In the genomic region with DNA sequence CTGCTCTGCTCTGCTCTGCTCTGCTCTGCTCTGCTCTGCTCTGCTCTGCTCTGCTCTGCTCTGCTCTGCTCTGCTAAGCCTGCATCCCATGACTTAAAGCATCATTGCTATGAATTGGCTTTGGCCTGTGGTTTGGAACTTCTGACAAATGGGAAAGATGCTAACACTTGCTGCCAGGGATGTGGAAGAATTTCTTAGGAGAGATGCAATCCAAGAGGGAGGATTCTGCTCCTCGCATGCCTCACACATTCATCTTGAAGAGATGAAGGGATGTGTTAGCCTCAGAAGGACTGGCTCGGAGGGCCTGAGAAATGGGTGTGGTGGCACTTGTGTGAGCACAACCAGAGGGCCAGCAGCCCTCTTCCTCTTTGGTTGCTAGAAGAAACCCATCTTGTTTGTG, we compare ENCODE assay signal across 21 mouse cellular contexts.
"Had no signal": no experiment of that assay in that cellular context is flagged by ENCODE, and none has a peak within 500 bp of the region (broad histone marks: within the 10 kb centered on the region; RNA-seq: fewer than 3 reads in every experiment).

No protein-coding gene starts in this region.

- DNase-seq: lung, adult 2 months; lung, postnatal 14 days; lung, postnatal 36 days; midbrain, embryonic 14.5 days; retina, postnatal 1 day; right cerebral cortex, adult 18-20 months; right cerebral cortex, postnatal 25 days; right cerebral cortex, postnatal 4 days; spleen, adult 18-20 months; thymus, adult 18-20 months; thymus, postnatal 14 days; thymus, postnatal 36 days had no signal

- H3K4me3 ChIP-seq: lung, embryonic 15.5 days; midbrain, embryonic 10.5 days; midbrain, embryonic 12.5 days; myocyte; neural tube, embryonic 13.5 days; neural tube, embryonic 15.5 days had no signal

- H3K27ac ChIP-seq: lung, embryonic 15.5 days; macrophage; midbrain, embryonic 10.5 days; midbrain, embryonic 12.5 days; neural tube, embryonic 13.5 days; neural tube, embryonic 15.5 days had no signal

- ATAC-seq: lung, postnatal 0 days; midbrain, embryonic 16.5 days had no signal
